Mouse (Mus musculus) embryonic fibroblast, embryonic 13.5 days (primary cell): ENCODE measurements around the gene Nxph1. TPM values are rescaled to one million over a fixed set of nuclear protein-coding genes. Genes with fewer than 3 reads are reported as not detected.

ENCODE experiments used
- H3K27ac ChIP-seq: 2 replicates; pipeline ENCODE4 v1.5.1; 2012; ENCODE audit warnings: low read length, control low read depth, inconsistent platforms; ENCODE audit not compliant: insufficient read depth
- H3K4me1 ChIP-seq: 2 replicates; pipeline ENCODE4 v1.6.1; 2011; ENCODE audit warnings: low read length; ENCODE audit not compliant: control insufficient read depth, insufficient read depth
- H3K4me3 ChIP-seq: 2 replicates; pipeline ENCODE4 v1.5.1; 2011; ENCODE audit warnings: mild to moderate bottlenecking, control low read depth, low read length; ENCODE audit not compliant: insufficient read depth
- CTCF ChIP-seq: IDR thresholded peaks from 2 replicates; pipeline ENCODE4 v1.5.1; 2011; ENCODE audit warnings: mild to moderate bottlenecking, control low read depth, low read length, moderate library complexity, borderline replicate concordance; ENCODE audit not compliant: insufficient read depth
- POLR2A ChIP-seq: IDR thresholded peaks from 2 replicates; pipeline ENCODE4 v1.6.1; 2011; ENCODE audit warnings: low read depth, mild to moderate bottlenecking, control low read depth, low read length, moderate library complexity
- polyA plus RNA-seq: library from polyadenylated mRNA; stranded (reverse); fragments of >200 nt; gene quantifications from 2 replicates; pipeline ENCODE4 v1.2.4, GENCODE M21; 2011; ENCODE audit warnings: low read depth; ENCODE audit not compliant: missing spikeins, insufficient read length

Gene Nxph1
- polyA plus RNA-seq, 1 experiment, result not detected

- H3K27ac ChIP-seq, result no peak overlapping the region
- no peak overlapping the region for H3K4me3 ChIP-seq
- H3K4me1 ChIP-seq, result no peaks in the 10 kb centered on the region; the same call in 1 of the 2 replicates
- TF ChIP-seq CTCF (no peak), POLR2A (no peak)
Measured at GRCm38 (mm10) chr6:8948471-8949411, 510 bp downstream of the Nxph1 start.

- TF ChIP-seq CTCF (no peak), POLR2A (no peak)
- Histone ChIP-seq H3K4me1 (no peaks in the 10 kb centered on the region; the same call in 1 of the 2 replicates), H3K4me3 (no peak overlapping the region), H3K27ac (no peak overlapping the region)
Measured at GRCm38 (mm10) chr6:8949665-8950201, 1.5 kb downstream of the Nxph1 start.

DNA sequence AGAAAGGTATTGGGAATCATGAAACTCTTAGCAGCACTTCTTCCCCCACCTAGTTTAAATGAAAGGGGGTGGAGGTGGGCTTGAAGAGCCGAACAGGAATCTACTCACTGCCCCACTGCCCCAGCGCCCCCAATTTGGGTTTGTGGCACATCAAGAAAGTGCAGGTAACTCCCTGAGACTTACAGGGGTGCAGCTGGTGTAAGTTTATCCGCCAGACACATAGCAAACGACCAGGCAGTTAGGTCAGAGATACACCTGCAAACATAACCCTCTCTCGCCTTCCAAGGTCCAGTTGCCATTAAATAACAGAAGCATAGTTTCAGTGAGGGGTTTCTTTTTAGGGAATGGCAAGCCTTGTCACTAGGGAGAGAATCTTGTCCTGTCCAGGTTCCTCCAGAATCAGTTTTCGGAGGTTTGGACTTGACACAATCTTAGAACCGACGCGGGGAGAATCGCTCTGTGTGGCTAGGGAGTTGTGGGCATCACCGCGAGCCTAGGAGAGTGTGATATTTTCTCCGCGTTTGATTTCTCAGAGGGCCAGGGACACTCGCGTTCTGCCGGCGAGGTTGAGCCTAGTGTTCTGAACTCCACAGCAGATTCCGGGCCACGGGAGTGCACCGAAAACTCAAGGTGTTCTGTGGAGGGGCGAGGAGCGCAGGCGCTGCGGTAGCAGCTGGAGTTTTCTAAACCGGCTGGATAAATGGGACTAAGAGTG, 2.5 kb downstream of the Nxph1 start:
- H3K4me3 ChIP-seq, result peak overlapping the region; percentile 10; the same call in 1 of the 2 replicates
- no peaks in the 10 kb centered on the region; the same call in 1 of the 2 replicates for H3K4me1 ChIP-seq
- TF ChIP-seq CTCF (no peak), POLR2A (no peak)
- H3K27ac ChIP-seq, result no peak overlapping the region

- Histone ChIP-seq H3K4me3 (peak overlapping the region; percentile 10; the same call in 1 of the 2 replicates), H3K4me1 (no peaks in the 10 kb centered on the region; the same call in 1 of the 2 replicates), H3K27ac (no peak overlapping the region)
- TF ChIP-seq CTCF (peak; percentile 72; the same call in 1 of the 2 replicates), POLR2A (no peak)
Measured at GRCm38 (mm10) chr6:8951326-8951695, 3.1 kb downstream of the Nxph1 start.

GRCm38 (mm10) chr6:8951884-8952590, 3.8 kb downstream of the Nxph1 start:
- Histone ChIP-seq H3K4me1 (no peaks in the 10 kb centered on the region; the same call in 1 of the 2 replicates), H3K27ac (no peak overlapping the region), H3K4me3 (no peak overlapping the region)
- TF ChIP-seq CTCF (no peak), POLR2A (no peak)

- H3K4me1 ChIP-seq, result no peaks in the 10 kb centered on the region; the same call in 1 of the 2 replicates
- TF ChIP-seq POLR2A, result no peak
- TF ChIP-seq CTCF, result no peak
- no peak overlapping the region for H3K27ac ChIP-seq
- no peak overlapping the region for H3K4me3 ChIP-seq
Measured at GRCm38 (mm10) chr6:8955817-8956529, 7.7 kb downstream of the Nxph1 start.

DNA sequence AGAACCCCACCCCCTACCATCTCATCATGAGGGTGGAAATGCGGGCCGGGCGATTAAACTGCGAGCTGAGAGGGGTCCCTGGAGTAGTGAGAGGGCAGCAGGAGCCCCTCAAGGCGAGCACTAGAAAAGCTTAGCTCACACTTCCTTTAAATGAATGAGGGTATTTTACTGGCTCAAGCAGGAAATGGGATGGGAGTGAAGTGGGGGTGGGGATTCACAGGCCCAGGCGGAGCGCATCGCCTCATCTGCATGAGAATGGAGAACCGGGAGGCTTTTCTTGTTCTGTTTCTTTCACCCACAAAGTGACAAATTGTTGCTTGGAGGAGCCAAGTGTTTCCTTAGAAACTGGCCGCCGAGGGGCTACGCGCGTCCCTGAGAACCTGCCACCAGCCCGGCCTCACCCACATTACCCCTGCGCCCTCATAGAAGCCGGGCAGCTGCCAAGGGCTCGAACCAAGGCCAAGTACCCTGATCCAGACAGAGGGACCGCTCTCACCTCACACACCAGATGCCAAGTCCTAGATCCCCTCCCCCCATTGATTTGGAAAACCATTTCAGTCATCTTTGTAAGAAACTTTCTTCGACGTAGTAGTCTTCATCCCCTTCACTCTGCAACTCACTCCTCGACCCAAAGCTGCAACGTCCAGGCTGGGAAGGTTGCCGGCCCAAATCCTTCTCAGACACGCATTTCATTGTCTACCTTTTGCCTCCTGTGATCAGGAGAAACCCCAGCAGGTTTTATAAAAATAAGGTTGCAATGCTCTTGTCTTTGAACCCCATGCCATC, 8.7 kb downstream of the Nxph1 start:
- Histone ChIP-seq H3K27ac (no peak overlapping the region), H3K4me3 (no peak overlapping the region), H3K4me1 (no peaks in the 10 kb centered on the region)
- TF ChIP-seq CTCF (no peak), POLR2A (no peak)

- H3K27ac ChIP-seq, result no peak overlapping the region
- H3K4me3 ChIP-seq, result no peak overlapping the region
- TF ChIP-seq POLR2A (no peak), CTCF (no peak)
- H3K4me1 ChIP-seq, result no peaks in the 10 kb centered on the region
Measured at GRCm38 (mm10) chr6:8957529-8957887, 9.3 kb downstream of the Nxph1 start.
